Mouse (Mus musculus) intestine, embryonic 15.5 days (tissue): ENCODE measurements around the gene Clic5. TPM values are rescaled to one million over a fixed set of nuclear protein-coding genes. Genes with fewer than 3 reads are reported as not detected.
"Not testable (repeated sequence)": the region's sequence is repeated elsewhere in the genome, so short reads cannot be mapped to it uniquely, and the experiment has no call there.

Experiments used
- ATAC-seq: fragments of 200-750 bp; cut with Nextera tagmentation; 2 replicates; pipeline ENCODE4 v1.8.0; 2017; ENCODE audit warnings: moderate TSS enrichment, moderate library complexity
- H3K27ac ChIP-seq: fragments of 300-500 bp; sonication (generic); 2 replicates; pipeline ENCODE4 v1.5.1; 2015; ENCODE audit warnings: mild to moderate bottlenecking, inconsistent platforms
- H3K27me3 ChIP-seq: fragments of 300-500 bp; sonication (generic); replicated peaks from 2 replicates; pipeline ENCODE4 v1.6.1; 2015; ENCODE audit warnings: inconsistent platforms
- H3K36me3 ChIP-seq: fragments of 300-500 bp; sonication (generic); 2 replicates; pipeline ENCODE4 v1.6.1; 2015; ENCODE audit warnings: inconsistent platforms
- H3K4me1 ChIP-seq: fragments of 300-500 bp; sonication (generic); replicated peaks from 2 replicates; pipeline ENCODE4 v1.6.1; 2015; ENCODE audit warnings: inconsistent platforms
- H3K4me2 ChIP-seq: fragments of 300-500 bp; sonication (generic); replicated peaks from 2 replicates; pipeline ENCODE4 v1.6.1; 2015; ENCODE audit warnings: mild to moderate bottlenecking, inconsistent platforms
- H3K4me3 ChIP-seq: fragments of 300-500 bp; sonication (generic); replicated peaks from 2 replicates; pipeline ENCODE4 v1.5.1; 2015; ENCODE audit warnings: inconsistent platforms
- H3K9ac ChIP-seq: fragments of 300-500 bp; sonication (generic); 2 replicates; pipeline ENCODE4 v1.6.1; 2015; ENCODE audit warnings: inconsistent platforms
- H3K9me3 ChIP-seq: fragments of 300-500 bp; sonication (generic); 2 replicates; pipeline ENCODE4 v1.6.1; 2016; ENCODE audit warnings: inconsistent platforms
- WGBS: fragments of 180-500 bp; shearing (Covaris S2); methylation state at CpG from one replicate; pipeline ENCODE4 v1.1.7; 2015; 5-methylcytosine and 5-hydroxymethylcytosine counted together
- polyA plus RNA-seq: library from polyadenylated mRNA; unstranded; fragments of >200 nt; fragmentation: Nextera tagmentation; extraction: Ambion mirVana; gene quantifications from 2 replicates; pipeline ENCODE4 v1.2.1, GENCODE M21; 2015

The Clic5 gene
- polyA plus RNA-seq, 1 experiment from 2014 or later = 20.0 TPM

- no peak overlapping the region for H3K9ac ChIP-seq
- no peak overlapping the region for H3K4me3 ChIP-seq
- H3K4me1 ChIP-seq = no peaks in the 10 kb centered on the region
- no peak for ATAC-seq
- H3K27ac ChIP-seq = no peak overlapping the region
- no peak overlapping the region for H3K4me2 ChIP-seq
- H3K9me3 ChIP-seq = 0 out of 2 replicates have a peak, but pooled peaks cover 3% of the 10 kb centered on the region
- WGBS = 91% methylated on average over 4 of the region's 4 CpGs
- H3K27me3 ChIP-seq = no peaks in the 10 kb centered on the region
- no peaks in the 10 kb centered on the region for H3K36me3 ChIP-seq
These were observed 18.7 kb upstream of the Clic5 start for GRCm38 (mm10) chr17:44169676-44170075.

GRCm38 (mm10) chr17:44170316-44170715 is 18.1 kb upstream of the Clic5 start:
- Histone ChIP-seq H3K36me3 (no peaks in the 10 kb centered on the region), H3K9ac (no peak overlapping the region), H3K9me3 (0 out of 2 replicates have a peak, but pooled peaks cover 3% of the 10 kb centered on the region), H3K27ac (no peak overlapping the region), H3K4me1 (no peaks in the 10 kb centered on the region), H3K27me3 (no peaks in the 10 kb centered on the region), H3K4me2 (no peak overlapping the region), H3K4me3 (no peak overlapping the region)
- WGBS = 88% methylated on average over 3 of the region's 3 CpGs
- ATAC-seq = no peak

GRCm38 (mm10) chr17:44171930-44172329 is 16.5 kb upstream of the Clic5 start:
- H3K27me3 ChIP-seq = no peaks in the 10 kb centered on the region
- ATAC-seq = no peak
- H3K27ac ChIP-seq = no peak overlapping the region
- H3K9ac ChIP-seq = no peak overlapping the region
- H3K4me3 ChIP-seq = no peak overlapping the region
- H3K4me2 ChIP-seq = no peak overlapping the region
- 0 out of 2 replicates have a peak, but pooled peaks cover 3% of the 10 kb centered on the region for H3K9me3 ChIP-seq
- H3K4me1 ChIP-seq = no peaks in the 10 kb centered on the region
- WGBS = 45% methylated on average over 3 of the region's 3 CpGs
- H3K36me3 ChIP-seq = no peaks in the 10 kb centered on the region

- Histone ChIP-seq H3K36me3 (no peaks in the 10 kb centered on the region), H3K9me3 (0 out of 2 replicates have a peak, but pooled peaks cover 3% of the 10 kb centered on the region), H3K27me3 (no peaks in the 10 kb centered on the region), H3K27ac (no peak overlapping the region), H3K4me2 (no peak overlapping the region), H3K4me3 (no peak overlapping the region), H3K9ac (no peak overlapping the region), H3K4me1 (no peaks in the 10 kb centered on the region)
- 43% methylated on average over 2 of the region's 2 CpGs for WGBS
- no peak for ATAC-seq
These were observed 15.0 kb upstream of the Clic5 start for GRCm38 (mm10) chr17:44173341-44173740.

- no peaks in the 10 kb centered on the region for H3K4me1 ChIP-seq
- no peaks in the 10 kb centered on the region for H3K9me3 ChIP-seq
- H3K36me3 ChIP-seq = no peaks in the 10 kb centered on the region
- no peak overlapping the region for H3K4me3 ChIP-seq
- 80% methylated on average over 3 of the region's 3 CpGs for WGBS
- H3K4me2 ChIP-seq = no peak overlapping the region
- H3K9ac ChIP-seq = no peak overlapping the region
- H3K27me3 ChIP-seq = no peaks in the 10 kb centered on the region
- no peak for ATAC-seq
- H3K27ac ChIP-seq = no peak overlapping the region
These were observed 11.1 kb upstream of the Clic5 start for GRCm38 (mm10) chr17:44177291-44177690.

- Histone ChIP-seq H3K27ac (no peak overlapping the region), H3K4me3 (no peak overlapping the region), H3K4me1 (no peaks in the 10 kb centered on the region), H3K27me3 (no peaks in the 10 kb centered on the region), H3K9ac (no peak overlapping the region), H3K4me2 (no peak overlapping the region), H3K36me3 (no peaks in the 10 kb centered on the region), H3K9me3 (no peaks in the 10 kb centered on the region)
- 70% methylated on average over 8 of the region's 8 CpGs for WGBS
- no peak for ATAC-seq
These were observed 7.0 kb upstream of the Clic5 start for GRCm38 (mm10) chr17:44181346-44181745.

GRCm38 (mm10) chr17:44186871-44187270 is 1.5 kb upstream of the Clic5 start:
- no peaks in the 10 kb centered on the region for H3K9me3 ChIP-seq
- H3K27me3 ChIP-seq = no peaks in the 10 kb centered on the region; the same call in 1 of the 2 replicates
- H3K4me1 ChIP-seq = peaks cover 11% of the 10 kb centered on the region
- H3K4me3 ChIP-seq = no peak overlapping the region
- H3K4me2 ChIP-seq = no peak overlapping the region
- ATAC-seq = no peak
- no peak overlapping the region for H3K27ac ChIP-seq
- no peak overlapping the region for H3K9ac ChIP-seq
- 80% methylated on average over 3 of the region's 3 CpGs for WGBS
- no peaks in the 10 kb centered on the region for H3K36me3 ChIP-seq

- not testable (repeated sequence) for H3K27me3 ChIP-seq, H3K4me3 ChIP-seq, ATAC-seq, H3K36me3 ChIP-seq, H3K9me3 ChIP-seq, H3K9ac ChIP-seq, H3K27ac ChIP-seq
- peaks cover 11% of the 10 kb centered on the region for H3K4me1 ChIP-seq
- H3K4me2 ChIP-seq = peak overlapping the region; percentile 87; the same call in 1 of the 2 replicates
These were observed 847 bp upstream of the Clic5 start for GRCm38 (mm10) chr17:44187537-44187936.

GRCm38 (mm10) chr17:44188769-44189145 is 373 bp downstream of the Clic5 start:
- Histone ChIP-seq H3K4me3 (peak overlapping the region; percentile 36), H3K9ac (peak overlapping the region; percentile 31), H3K36me3 (no peaks in the 10 kb centered on the region), H3K9me3 (no peaks in the 10 kb centered on the region), H3K27me3 (no peaks in the 10 kb centered on the region; the same call in 1 of the 2 replicates), H3K4me1 (peaks cover 15% of the 10 kb centered on the region), H3K27ac (no peak overlapping the region), H3K4me2 (peak overlapping the region; percentile 87)
- WGBS = 1% methylated on average over 24 of the region's 24 CpGs
- ATAC-seq = peak; percentile 16; the same call in 1 of the 2 replicates

- peak overlapping the region; percentile 7 for H3K4me3 ChIP-seq
- peak; percentile 50 for ATAC-seq
- H3K4me2 ChIP-seq = peak overlapping the region; percentile 87
- 4% methylated on average over 11 of the region's 11 CpGs for WGBS
- no peaks in the 10 kb centered on the region for H3K9me3 ChIP-seq
- H3K27ac ChIP-seq = no peak overlapping the region
- no peaks in the 10 kb centered on the region; the same call in 1 of the 2 replicates for H3K27me3 ChIP-seq
- peaks cover 15% of the 10 kb centered on the region for H3K4me1 ChIP-seq
- H3K9ac ChIP-seq = no peak overlapping the region
- H3K36me3 ChIP-seq = no peaks in the 10 kb centered on the region
These were observed 1.3 kb downstream of the Clic5 start for GRCm38 (mm10) chr17:44189696-44190095.

GRCm38 (mm10) chr17:44190246-44190645 is 1.9 kb downstream of the Clic5 start:
- WGBS = 62% methylated on average over 7 of the region's 7 CpGs
- no peaks in the 10 kb centered on the region for H3K9me3 ChIP-seq
- H3K27ac ChIP-seq = no peak overlapping the region
- no peak overlapping the region for H3K4me2 ChIP-seq
- no peaks in the 10 kb centered on the region for H3K36me3 ChIP-seq
- no peak for ATAC-seq
- no peaks in the 10 kb centered on the region; the same call in 1 of the 2 replicates for H3K27me3 ChIP-seq
- peaks cover 15% of the 10 kb centered on the region for H3K4me1 ChIP-seq
- no peak overlapping the region for H3K9ac ChIP-seq
- H3K4me3 ChIP-seq = no peak overlapping the region

- ATAC-seq = peak; percentile 83
- H3K4me1 ChIP-seq = peaks cover 15% of the 10 kb centered on the region
- no peak overlapping the region for H3K9ac ChIP-seq
- no peaks in the 10 kb centered on the region for H3K36me3 ChIP-seq
- no peaks in the 10 kb centered on the region; the same call in 1 of the 2 replicates for H3K27me3 ChIP-seq
- H3K27ac ChIP-seq = peak overlapping the region; percentile 58
- H3K9me3 ChIP-seq = no peaks in the 10 kb centered on the region
- WGBS = 52% methylated on average over 3 of the region's 3 CpGs
- H3K4me3 ChIP-seq = no peak overlapping the region
- H3K4me2 ChIP-seq = peak overlapping the region; percentile 14; the same call in 1 of the 2 replicates
These were observed 4.6 kb downstream of the Clic5 start for GRCm38 (mm10) chr17:44192981-44193380.

- H3K4me2 ChIP-seq = no peak overlapping the region
- no peaks in the 10 kb centered on the region for H3K27me3 ChIP-seq
- H3K9me3 ChIP-seq = no peaks in the 10 kb centered on the region
- WGBS = 53% methylated on average over 4 of the region's 4 CpGs
- H3K27ac ChIP-seq = no peak overlapping the region
- H3K4me3 ChIP-seq = no peak overlapping the region
- no peak overlapping the region for H3K9ac ChIP-seq
- no peaks in the 10 kb centered on the region for H3K36me3 ChIP-seq
- H3K4me1 ChIP-seq = 0 out of 2 replicates have a peak, but pooled peaks cover 2% of the 10 kb centered on the region
- peak; percentile 39; the same call in 1 of the 2 replicates for ATAC-seq
These were observed 10.8 kb downstream of the Clic5 start for GRCm38 (mm10) chr17:44199158-44199557.
